Mouse (Mus musculus): ENCODE results near the gene Cenpv. TPM values are rescaled to one million over a fixed set of nuclear protein-coding genes. Genes with fewer than 3 reads are reported as not detected.

Gene Cenpv
- polyA plus RNA-seq, 1 experiment = 7.3 TPM

GRCm38 (mm10) chr11:62568300-62568699, 29.2 kb upstream of the Cenpv start:
- Histone ChIP-seq H3K4me3 (ENCODE audit: insufficient read depth, low read length) (no peak overlapping the region), H3K27ac (ENCODE audit: insufficient read depth, low read length) (no peak overlapping the region), H3K4me1 (ENCODE audit: control insufficient read depth, insufficient read depth, low read length) (peaks cover 3% of the 10 kb centered on the region)
- no peak for TF ChIP-seq CTCF (IDR thresholded peaks at IDR 0.05; ENCODE audit: borderline replicate concordance, insufficient read depth, low read length)
- no peak for TF ChIP-seq POLR2A (IDR thresholded peaks at IDR 0.05; ENCODE audit: low read depth, low read length)

- TF ChIP-seq CTCF (IDR thresholded peaks at IDR 0.05; ENCODE audit: borderline replicate concordance, insufficient read depth, low read length) (no peak), POLR2A (IDR thresholded peaks at IDR 0.05; ENCODE audit: low read depth, low read length) (no peak)
- Histone ChIP-seq H3K4me3 (ENCODE audit: insufficient read depth, low read length) (no peak overlapping the region), H3K4me1 (ENCODE audit: control insufficient read depth, insufficient read depth, low read length) (peaks cover 3% of the 10 kb centered on the region), H3K27ac (ENCODE audit: insufficient read depth, low read length) (no peak overlapping the region)
Measured at GRCm38 (mm10) chr11:62566211-62566610, 27.1 kb upstream of the Cenpv start.

- no peak for TF ChIP-seq POLR2A (IDR thresholded peaks at IDR 0.05; ENCODE audit: low read depth, low read length)
- no peak for TF ChIP-seq CTCF (IDR thresholded peaks at IDR 0.05; ENCODE audit: borderline replicate concordance, insufficient read depth, low read length)
- H3K27ac ChIP-seq (ENCODE audit: insufficient read depth, low read length) = no peak overlapping the region
- no peak overlapping the region for H3K4me3 ChIP-seq (ENCODE audit: insufficient read depth, low read length)
- H3K4me1 ChIP-seq (ENCODE audit: control insufficient read depth, insufficient read depth, low read length) = peaks cover 3% of the 10 kb centered on the region
Measured at GRCm38 (mm10) chr11:62565747-62566146, 26.7 kb upstream of the Cenpv start.

GRCm38 (mm10) chr11:62563590-62563989, 24.5 kb upstream of the Cenpv start:
- H3K27ac ChIP-seq (ENCODE audit: insufficient read depth, low read length) = 0 out of 2 replicates have a peak overlapping the region, but pooled peaks have one; percentile 24
- no peak overlapping the region for H3K4me3 ChIP-seq (ENCODE audit: insufficient read depth, low read length)
- peaks cover 6% of the 10 kb centered on the region for H3K4me1 ChIP-seq (ENCODE audit: control insufficient read depth, insufficient read depth, low read length)
- TF ChIP-seq POLR2A (IDR thresholded peaks at IDR 0.05; ENCODE audit: low read depth, low read length) (no peak), CTCF (IDR thresholded peaks at IDR 0.05; ENCODE audit: borderline replicate concordance, insufficient read depth, low read length) (no peak)

- Histone ChIP-seq H3K27ac (ENCODE audit: insufficient read depth, low read length) (no peak overlapping the region), H3K4me3 (ENCODE audit: insufficient read depth, low read length) (no peak overlapping the region), H3K4me1 (ENCODE audit: control insufficient read depth, insufficient read depth, low read length) (peaks cover 3% of the 10 kb centered on the region)
- TF ChIP-seq CTCF (IDR thresholded peaks at IDR 0.05; ENCODE audit: borderline replicate concordance, insufficient read depth, low read length) (no peak), POLR2A (IDR thresholded peaks at IDR 0.05; ENCODE audit: low read depth, low read length) (no peak)
Measured at GRCm38 (mm10) chr11:62560463-62561016, 21.5 kb upstream of the Cenpv start.

- TF ChIP-seq CTCF (IDR thresholded peaks at IDR 0.05; ENCODE audit: borderline replicate concordance, insufficient read depth, low read length) = no peak
- no peak for TF ChIP-seq POLR2A (IDR thresholded peaks at IDR 0.05; ENCODE audit: low read depth, low read length)
- H3K4me1 ChIP-seq (ENCODE audit: control insufficient read depth, insufficient read depth, low read length) = peaks cover 6% of the 10 kb centered on the region
Measured at GRCm38 (mm10) chr11:62558961-62559646, 20.0 kb upstream of the Cenpv start.

GRCm38 (mm10) chr11:62558152-62558551, 19.1 kb upstream of the Cenpv start:
- Histone ChIP-seq H3K4me1 (ENCODE audit: control insufficient read depth, insufficient read depth, low read length) (peaks cover 6% of the 10 kb centered on the region), H3K27ac (ENCODE audit: insufficient read depth, low read length) (no peak overlapping the region), H3K4me3 (ENCODE audit: insufficient read depth, low read length) (no peak overlapping the region)
- no peak for TF ChIP-seq CTCF (IDR thresholded peaks at IDR 0.05; ENCODE audit: borderline replicate concordance, insufficient read depth, low read length)
- no peak for TF ChIP-seq POLR2A (IDR thresholded peaks at IDR 0.05; ENCODE audit: low read depth, low read length)

More at GRCm38 (mm10) chr11:62558961-62559646, 20.0 kb upstream of the Cenpv start:
- Histone ChIP-seq H3K4me3 (ENCODE audit: insufficient read depth, low read length) (no peak overlapping the region), H3K27ac (ENCODE audit: insufficient read depth, low read length) (no peak overlapping the region)

GRCm38 (mm10) chr11:62557205-62557604, 18.1 kb upstream of the Cenpv start:
- Histone ChIP-seq H3K4me3 (ENCODE audit: insufficient read depth, low read length) (no peak overlapping the region), H3K4me1 (ENCODE audit: control insufficient read depth, insufficient read depth, low read length) (peaks cover 6% of the 10 kb centered on the region), H3K27ac (ENCODE audit: insufficient read depth, low read length) (no peak overlapping the region)
- TF ChIP-seq CTCF (IDR thresholded peaks at IDR 0.05; ENCODE audit: borderline replicate concordance, insufficient read depth, low read length) = no peak
- TF ChIP-seq POLR2A (IDR thresholded peaks at IDR 0.05; ENCODE audit: low read depth, low read length) = no peak

GRCm38 (mm10) chr11:62555896-62556412, 16.9 kb upstream of the Cenpv start:
- TF ChIP-seq POLR2A (IDR thresholded peaks at IDR 0.05; ENCODE audit: low read depth, low read length) = peak; percentile 53
- TF ChIP-seq CTCF (IDR thresholded peaks at IDR 0.05; ENCODE audit: borderline replicate concordance, insufficient read depth, low read length) = no peak
- no peak overlapping the region for H3K27ac ChIP-seq (ENCODE audit: insufficient read depth, low read length)
- no peak overlapping the region for H3K4me3 ChIP-seq (ENCODE audit: insufficient read depth, low read length)

GRCm38 (mm10) chr11:62554934-62555517, 16.0 kb upstream of the Cenpv start:
- H3K27ac ChIP-seq (ENCODE audit: insufficient read depth, low read length) = no peak overlapping the region
- H3K4me1 ChIP-seq (ENCODE audit: control insufficient read depth, insufficient read depth, low read length) = peaks cover 6% of the 10 kb centered on the region
- TF ChIP-seq POLR2A (IDR thresholded peaks at IDR 0.05; ENCODE audit: low read depth, low read length) = peak; percentile 38; the same call in 1 of the 2 replicates
- no peak for TF ChIP-seq CTCF (IDR thresholded peaks at IDR 0.05; ENCODE audit: borderline replicate concordance, insufficient read depth, low read length)
- peak overlapping the region; percentile 67; the same call in 1 of the 2 replicates for H3K4me3 ChIP-seq (ENCODE audit: insufficient read depth, low read length)

More at GRCm38 (mm10) chr11:62555896-62556412, 16.9 kb upstream of the Cenpv start:
- peaks cover 6% of the 10 kb centered on the region for H3K4me1 ChIP-seq (ENCODE audit: control insufficient read depth, insufficient read depth, low read length)
